Mouse (Mus musculus) spleen, adult 2 months (tissue): Measurements from ENCODE around the gene Lig3. TPM values are rescaled to one million over a fixed set of nuclear protein-coding genes. Genes with fewer than 3 reads are reported as not detected.

ENCODE experiments used
- DNase-seq, 2 experiments: peaks; one replicate each; pipeline versions ENCODE4 v3.0.0 to v3.0.0-alpha.2; 2012 to 2021; ENCODE audit warnings: low spot score in 2 of 2, low read depth in 1 of 2
- H3K27ac ChIP-seq: fragments of 200-500 bp; 2 replicates; pipeline ENCODE4 v1.5.1; 2012; ENCODE audit warnings: low read length, inconsistent platforms; ENCODE audit not compliant: insufficient read depth
- H3K27me3 ChIP-seq: fragments of 200-500 bp; 2 replicates; pipeline ENCODE4 v1.6.1; 2012; ENCODE audit warnings: mild to moderate bottlenecking, moderate library complexity, low read length, inconsistent platforms; ENCODE audit not compliant: control insufficient read depth, insufficient read depth
- H3K36me3 ChIP-seq: fragments of 200-500 bp; 2 replicates; pipeline ENCODE4 v1.6.1; 2012; ENCODE audit warnings: mild to moderate bottlenecking, low read length, inconsistent platforms; ENCODE audit not compliant: control insufficient read depth, insufficient read depth
- H3K4me1 ChIP-seq: fragments of 200-500 bp; 2 replicates; pipeline ENCODE4 v1.6.1; 2011; ENCODE audit warnings: inconsistent platforms; ENCODE audit not compliant: control insufficient read depth, insufficient read depth, insufficient read length
- H3K4me3 ChIP-seq: fragments of 200-500 bp; 2 replicates; pipeline ENCODE4 v1.5.1; 2011; ENCODE audit warnings: mild to moderate bottlenecking, inconsistent platforms; ENCODE audit not compliant: insufficient read depth, insufficient read length; ENCODE audit errors: extremely low read depth
- CTCF ChIP-seq: fragments of 200-500 bp; IDR thresholded peaks from 2 replicates; pipeline ENCODE4 v1.5.1; 2011; ENCODE audit warnings: mild to moderate bottlenecking, inconsistent platforms; ENCODE audit not compliant: insufficient read depth, insufficient read length, insufficient replicate concordance; ENCODE audit errors: extremely low read depth
- POLR2A ChIP-seq: fragments of 200-500 bp; IDR thresholded peaks from 2 replicates; pipeline ENCODE4 v1.6.1; 2011; ENCODE audit warnings: low read depth, low read length, inconsistent platforms
- WGBS: fragments of 180-500 bp; shearing (Covaris S2); methylation state at CpG from one replicate; pipeline ENCODE4 v1.1.7; 2018; 5-methylcytosine and 5-hydroxymethylcytosine counted together
- polyA plus RNA-seq: library from polyadenylated mRNA; depleted of rRNA; stranded (reverse); fragments of >200 nt; gene quantifications from 2 replicates; pipeline ENCODE4 v1.2.3, GENCODE M21; 2012

Gene Lig3
- polyA plus RNA-seq, 1 experiment = 5.9 TPM

- no peak for TF ChIP-seq POLR2A
- no peak for TF ChIP-seq CTCF
- H3K27ac ChIP-seq = no peak overlapping the region
- no peak for DNase-seq
- no peaks in the 10 kb centered on the region for H3K27me3 ChIP-seq
- H3K4me3 ChIP-seq = no peak overlapping the region
- H3K36me3 ChIP-seq = no peaks in the 10 kb centered on the region; the same call in 1 of the 2 replicates
- H3K4me1 ChIP-seq = no peaks in the 10 kb centered on the region; the same call in 1 of the 2 replicates
- WGBS = 91% methylated on average over 5 of the region's 5 CpGs
Observed at GRCm38 (mm10) chr11:82838511-82838910, 57.6 kb downstream of the Lig3 start.

GRCm38 (mm10) chr11:82844771-82845414, 64.0 kb downstream of the Lig3 start:
- DNase-seq = no peak
- H3K36me3 ChIP-seq = no peaks in the 10 kb centered on the region
- TF ChIP-seq CTCF = no peak
- no peak for TF ChIP-seq POLR2A
- peaks cover 4% of the 10 kb centered on the region; the same call in 1 of the 2 replicates for H3K4me1 ChIP-seq
- WGBS = 46% methylated on average over 11 of the region's 11 CpGs
- peak overlapping the region; percentile 1; the same call in 1 of the 2 replicates for H3K27ac ChIP-seq
- no peaks in the 10 kb centered on the region for H3K27me3 ChIP-seq
- H3K4me3 ChIP-seq = peak overlapping the region; percentile 9

GRCm38 (mm10) chr11:82845415-82846078, 64.6 kb downstream of the Lig3 start:
- TF ChIP-seq POLR2A (no peak), CTCF (no peak)
- Histone ChIP-seq H3K36me3 (no peaks in the 10 kb centered on the region), H3K4me3 (peak overlapping the region; percentile 20; the same call in 1 of the 2 replicates), H3K27me3 (no peaks in the 10 kb centered on the region), H3K27ac (peak overlapping the region; percentile 10; the same call in 1 of the 2 replicates), H3K4me1 (peaks cover 4% of the 10 kb centered on the region; the same call in 1 of the 2 replicates)
- 7% methylated on average over 16 of the region's 16 CpGs for WGBS
- peak; percentile 24 to 31 for DNase-seq

GRCm38 (mm10) chr11:82846079-82846436, 65.2 kb downstream of the Lig3 start:
- TF ChIP-seq CTCF (no peak), POLR2A (no peak)
- Histone ChIP-seq H3K4me1 (peaks cover 4% of the 10 kb centered on the region; the same call in 1 of the 2 replicates), H3K36me3 (no peaks in the 10 kb centered on the region), H3K27me3 (no peaks in the 10 kb centered on the region), H3K27ac (peak overlapping the region; percentile 10; the same call in 1 of the 2 replicates), H3K4me3 (peak overlapping the region; percentile 20; the same call in 1 of the 2 replicates)
- 32% methylated on average over 4 of the region's 4 CpGs for WGBS
- DNase-seq = no peak

DNA sequence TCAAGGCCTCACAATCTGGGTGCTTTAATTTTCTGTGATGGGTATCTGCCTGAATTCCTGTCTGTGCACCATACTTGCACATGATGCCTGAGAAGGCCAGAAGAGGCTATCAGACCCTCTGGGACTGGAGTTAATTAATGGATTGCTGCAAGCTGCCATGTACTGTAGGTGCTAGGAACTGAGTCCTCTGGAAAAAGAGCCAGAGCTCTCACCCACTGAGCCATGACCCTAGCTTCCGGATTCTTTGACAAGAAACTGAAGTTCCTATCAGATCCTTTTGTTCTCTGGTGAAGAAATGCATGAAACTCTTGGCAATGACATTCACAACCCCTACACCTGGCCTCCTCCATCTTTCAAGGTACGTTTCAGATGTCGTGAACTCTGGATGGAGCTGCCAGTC, 66.0 kb downstream of the Lig3 start:
- no peak for TF ChIP-seq POLR2A
- no peak for DNase-seq
- H3K4me1 ChIP-seq = peaks cover 4% of the 10 kb centered on the region; the same call in 1 of the 2 replicates
- H3K27ac ChIP-seq = no peak overlapping the region; the same call in 1 of the 2 replicates
- no peaks in the 10 kb centered on the region for H3K36me3 ChIP-seq
- WGBS = 83% methylated on average over 3 of the region's 3 CpGs
- H3K4me3 ChIP-seq = no peak overlapping the region
- H3K27me3 ChIP-seq = no peaks in the 10 kb centered on the region

- WGBS = 84% methylated on average over 6 of the region's 6 CpGs
- Histone ChIP-seq H3K27me3 (no peaks in the 10 kb centered on the region), H3K4me1 (peaks cover 4% of the 10 kb centered on the region; the same call in 1 of the 2 replicates), H3K27ac (0 out of 2 replicates have a peak overlapping the region, but pooled peaks have one; percentile 36), H3K4me3 (no peak overlapping the region), H3K36me3 (no peaks in the 10 kb centered on the region)
- no peak for DNase-seq
- no peak for TF ChIP-seq CTCF
- TF ChIP-seq POLR2A = no peak
Observed at GRCm38 (mm10) chr11:82847571-82848000, 66.7 kb downstream of the Lig3 start.
